Mouse (Mus musculus) erythroblast, embryonic 14.5 days (primary cell): ENCODE results near the gene Rdh16f2. TPM values are rescaled to one million over a fixed set of nuclear protein-coding genes. Genes with fewer than 3 reads are reported as not detected.
"Not testable (repeated sequence)": the region's sequence is repeated elsewhere in the genome, so short reads cannot be mapped to it uniquely, and the experiment has no call there.

Experiments
- H3K27me3 ChIP-seq: 2 replicates; pipeline ENCODE4 v1.6.1; 2012; ENCODE audit warnings: inconsistent platforms; ENCODE audit not compliant: control insufficient read depth
- H3K36me3 ChIP-seq: 2 replicates; pipeline ENCODE4 v1.6.1; 2012; ENCODE audit warnings: mild to moderate bottlenecking, inconsistent platforms; ENCODE audit not compliant: control insufficient read depth
- H3K4me1 ChIP-seq: 2 replicates; pipeline ENCODE4 v1.6.1; 2012; ENCODE audit warnings: inconsistent platforms; ENCODE audit not compliant: control insufficient read depth
- H3K4me3 ChIP-seq: replicated peaks from 2 replicates; pipeline ENCODE3; 2012; ENCODE audit warnings: moderate library complexity, mild to moderate bottlenecking, inconsistent platforms
- H3K9me3 ChIP-seq: 2 replicates; pipeline ENCODE4 v1.6.1; 2012; ENCODE audit warnings: low read length, inconsistent platforms, mixed read lengths; ENCODE audit not compliant: control insufficient read depth
- GATA1 ChIP-seq: IDR thresholded peaks from 2 replicates; pipeline ENCODE4 v1.6.1; 2012; ENCODE audit warnings: low read length, inconsistent platforms, mixed read lengths
- TAL1 ChIP-seq: IDR thresholded peaks from 3 replicates; pipeline ENCODE4 v1.6.1; 2012; ENCODE audit warnings: low read length, inconsistent platforms, mixed read lengths
- polyA plus RNA-seq: library from polyadenylated mRNA; stranded (reverse); fragments of >175 nt; gene quantifications from 2 replicates; pipeline ENCODE4 v1.2.3, GENCODE M21; 2012

Rdh16f2 gene
- polyA plus RNA-seq: not detected in 2 replicates

- Histone ChIP-seq H3K9me3 (peaks cover 2% of the 10 kb centered on the region; the same call in 1 of the 2 replicates), H3K27me3 (no peaks in the 10 kb centered on the region), H3K4me3 (no peak within 1 kb of the TSS), H3K4me1 (no peaks in the 10 kb centered on the region), H3K36me3 (no peaks in the 10 kb centered on the region)
- TF ChIP-seq TAL1 (no peak), GATA1 (no peak)
Observed at GRCm38 (mm10) chr10:127866232-127866631, at the start of gene Rdh16f2. Gene Rdh16f2, plus strand, starts transcription at chr10:127866474.

DNA sequence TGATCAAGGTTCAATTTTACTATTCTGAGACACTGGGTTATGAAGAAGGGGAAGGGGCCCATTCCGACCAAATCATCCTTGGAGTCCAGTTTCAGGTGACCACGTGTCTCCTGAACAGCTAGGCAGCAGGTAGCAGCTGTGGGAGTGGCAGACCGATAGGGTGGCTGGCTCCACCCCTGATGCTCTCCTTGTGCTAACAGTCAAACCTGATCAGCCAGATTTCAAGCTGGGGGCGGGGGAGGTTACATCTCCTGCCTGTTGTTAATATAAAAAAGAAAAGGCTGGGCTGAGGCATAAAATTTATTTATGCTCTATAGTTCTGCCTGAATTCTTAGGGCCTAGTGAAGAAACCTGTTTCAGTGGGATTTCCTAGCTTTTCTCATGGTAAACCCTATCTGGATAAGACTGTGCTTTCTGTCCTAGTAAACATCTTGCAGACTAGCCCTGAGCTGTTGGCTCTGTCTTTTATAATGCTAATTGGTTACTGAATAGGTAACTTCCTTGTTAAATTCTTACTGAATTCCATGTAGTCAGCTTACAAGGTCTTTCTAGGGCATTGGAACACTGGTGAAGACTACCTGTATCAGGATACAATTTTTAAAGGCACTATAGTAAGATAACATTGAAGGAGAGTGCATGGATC lies 48.9 kb upstream of the Rdh16f2 start:
- H3K27me3 ChIP-seq, H3K4me1 ChIP-seq, H3K36me3 ChIP-seq, H3K4me3 ChIP-seq: not testable (repeated sequence)
- H3K9me3 ChIP-seq: peaks cover 16% of the 10 kb centered on the region

- not testable (repeated sequence) for H3K4me1 ChIP-seq, H3K27me3 ChIP-seq, H3K36me3 ChIP-seq, H3K4me3 ChIP-seq
- H3K9me3 ChIP-seq: peaks cover 14% of the 10 kb centered on the region
Observed at GRCm38 (mm10) chr10:127821806-127822205, 44.5 kb upstream of the Rdh16f2 start.

- Histone ChIP-seq H3K4me1 (no peaks in the 10 kb centered on the region), H3K36me3 (no peaks in the 10 kb centered on the region), H3K9me3 (no peaks in the 10 kb centered on the region; the same call in 1 of the 2 replicates), H3K27me3 (no peaks in the 10 kb centered on the region), H3K4me3 (no peak overlapping the region)
- TF ChIP-seq TAL1 (no peak), GATA1 (no peak)
Observed at GRCm38 (mm10) chr10:127825386-127825785, 40.9 kb upstream of the Rdh16f2 start.

GRCm38 (mm10) chr10:127829121-127829520 lies 37.2 kb upstream of the Rdh16f2 start:
- TF ChIP-seq TAL1 (no peak), GATA1 (no peak)
- Histone ChIP-seq H3K4me1 (no peaks in the 10 kb centered on the region), H3K9me3 (no peaks in the 10 kb centered on the region), H3K36me3 (no peaks in the 10 kb centered on the region), H3K27me3 (no peaks in the 10 kb centered on the region), H3K4me3 (no peak overlapping the region)

- not testable (repeated sequence) for H3K4me3 ChIP-seq, H3K27me3 ChIP-seq, H3K4me1 ChIP-seq, H3K36me3 ChIP-seq
- peaks cover 10% of the 10 kb centered on the region for H3K9me3 ChIP-seq
Observed at GRCm38 (mm10) chr10:127834186-127834585, 32.1 kb upstream of the Rdh16f2 start.

DNA sequence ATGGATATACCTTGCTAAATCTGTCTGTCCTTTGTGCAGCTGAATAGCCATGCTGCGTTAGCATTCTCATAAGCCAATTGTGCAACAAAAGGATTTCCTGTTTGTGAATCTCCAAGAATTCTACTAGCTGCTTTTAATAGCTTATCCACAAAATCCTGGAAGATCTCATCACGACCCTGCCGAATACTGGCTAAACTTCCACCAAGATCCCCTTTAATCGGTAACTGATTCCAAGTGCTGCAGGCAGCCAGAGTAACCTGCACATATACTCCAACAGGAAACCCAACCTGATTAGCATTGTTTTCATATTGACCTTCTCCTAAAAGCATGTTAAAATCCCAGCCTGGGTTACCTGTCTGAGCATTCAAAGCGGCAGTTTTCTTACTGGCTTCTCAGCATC lies 31.0 kb upstream of the Rdh16f2 start:
- Histone ChIP-seq H3K4me3 (no peak overlapping the region), H3K9me3 (peaks cover 10% of the 10 kb centered on the region), H3K36me3 (no peaks in the 10 kb centered on the region), H3K27me3 (no peaks in the 10 kb centered on the region), H3K4me1 (no peaks in the 10 kb centered on the region)
- TF ChIP-seq GATA1 (no peak), TAL1 (no peak)

DNA sequence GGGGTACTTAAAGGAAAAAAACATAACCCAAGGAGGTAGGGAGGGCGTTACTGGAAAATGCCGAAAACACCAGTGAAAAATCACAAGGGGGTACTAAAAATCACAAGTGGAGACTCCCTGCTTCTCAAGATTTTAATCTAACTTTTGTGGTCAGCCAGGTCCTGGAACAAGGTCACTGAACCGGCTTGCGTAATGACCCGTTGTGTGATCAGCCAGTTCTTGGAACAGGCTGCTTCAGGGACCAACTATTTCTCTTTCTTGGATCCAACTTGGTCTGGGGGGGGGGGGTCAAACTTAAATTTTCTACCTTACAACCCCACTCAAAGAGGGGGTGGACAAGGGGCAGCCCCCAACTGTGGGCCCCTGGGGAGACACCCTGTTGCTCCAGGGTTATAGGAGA lies 28.5 kb upstream of the Rdh16f2 start:
- H3K4me3 ChIP-seq, H3K4me1 ChIP-seq, H3K27me3 ChIP-seq, H3K36me3 ChIP-seq: not testable (repeated sequence)
- peaks cover 15% of the 10 kb centered on the region for H3K9me3 ChIP-seq

DNA sequence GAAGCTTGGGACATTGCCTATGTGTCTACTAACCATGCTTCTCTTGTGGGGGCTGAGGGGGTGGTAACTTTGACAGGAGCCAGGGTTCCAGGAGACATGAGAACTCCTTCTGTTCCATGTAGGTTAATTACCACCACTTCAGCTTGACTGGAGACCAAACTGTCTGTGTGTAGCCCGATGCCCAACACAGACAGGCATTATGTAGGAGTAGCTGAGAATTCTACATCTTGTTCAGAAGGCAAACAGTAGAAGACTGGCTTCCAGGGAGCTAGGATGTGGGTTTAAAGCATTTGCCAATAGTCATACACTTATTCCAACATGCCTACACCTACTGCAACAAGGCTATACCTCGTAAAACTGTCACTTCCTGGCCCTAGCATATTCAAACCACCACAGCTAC lies 27.7 kb upstream of the Rdh16f2 start:
- H3K36me3 ChIP-seq: no peaks in the 10 kb centered on the region
- H3K4me1 ChIP-seq: no peaks in the 10 kb centered on the region
- no peaks in the 10 kb centered on the region for H3K27me3 ChIP-seq
- no peak for TF ChIP-seq TAL1
- no peak for TF ChIP-seq GATA1
- H3K9me3 ChIP-seq: peaks cover 15% of the 10 kb centered on the region
- H3K4me3 ChIP-seq: no peak overlapping the region

GRCm38 (mm10) chr10:127840776-127841175 lies 25.5 kb upstream of the Rdh16f2 start:
- TF ChIP-seq TAL1: no peak
- TF ChIP-seq GATA1: no peak
- Histone ChIP-seq H3K27me3 (no peaks in the 10 kb centered on the region), H3K4me1 (no peaks in the 10 kb centered on the region), H3K4me3 (no peak overlapping the region), H3K36me3 (no peaks in the 10 kb centered on the region), H3K9me3 (peaks cover 15% of the 10 kb centered on the region)

DNA sequence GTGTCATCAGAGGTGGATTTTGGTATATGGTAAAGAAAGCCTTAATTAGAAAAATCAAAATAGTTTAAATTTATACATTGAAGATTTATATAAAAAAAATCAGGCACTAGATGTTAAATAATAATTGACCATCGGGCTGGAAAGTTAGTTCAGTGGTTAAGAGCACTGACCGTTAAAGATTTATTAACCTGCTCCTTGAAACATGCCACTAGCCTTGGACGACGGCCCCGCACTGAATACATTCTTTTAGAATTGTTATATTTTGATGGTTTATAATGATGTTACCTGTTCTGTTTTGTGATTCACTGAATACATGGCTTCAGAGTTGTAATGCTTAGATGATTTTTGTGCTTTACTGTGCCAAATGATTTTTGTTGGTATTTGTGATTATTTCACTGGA lies 20.3 kb upstream of the Rdh16f2 start:
- H3K36me3 ChIP-seq, H3K4me3 ChIP-seq, H3K27me3 ChIP-seq, H3K9me3 ChIP-seq, H3K4me1 ChIP-seq: not testable (repeated sequence)
